ENCODE assay signal across 8 mouse cellular contexts in the genomic region with DNA sequence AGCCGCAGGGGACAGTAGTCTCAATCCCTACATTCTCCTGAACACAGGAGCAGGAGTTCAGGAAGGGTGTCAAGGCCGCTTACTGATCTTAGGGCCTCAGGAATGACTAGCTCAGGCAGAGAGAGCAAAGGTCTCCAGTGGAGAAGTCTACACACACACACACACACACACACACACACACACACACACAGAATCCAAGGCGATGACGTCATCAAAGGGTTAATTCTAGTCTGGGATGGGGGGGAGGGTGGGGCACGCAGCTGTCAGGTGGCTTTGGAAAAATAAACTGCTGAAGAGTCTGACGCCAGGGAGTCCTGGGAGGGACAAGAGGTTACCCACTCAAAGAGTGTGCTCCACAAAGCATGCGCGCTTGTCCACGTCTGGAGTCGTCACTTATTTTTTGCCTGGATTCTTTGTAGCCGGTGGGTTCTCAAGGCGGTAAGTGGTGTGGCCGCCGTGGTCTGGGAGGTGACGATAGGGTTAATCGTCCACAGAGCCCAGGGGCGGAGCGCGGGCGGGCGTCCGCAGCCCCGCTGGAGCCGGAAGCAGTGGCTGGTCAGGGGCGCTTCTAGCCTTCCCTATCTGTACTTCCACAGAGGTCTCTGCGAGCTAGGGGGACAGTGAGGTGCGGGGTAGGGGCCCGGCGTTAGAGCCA. TPM values are rescaled to one million over a fixed set of nuclear protein-coding genes. Genes with fewer than 3 reads are reported as not detected.
DNase-seq lines count a peak whose midpoint lies in the region; ATAC-seq and TF ChIP-seq lines count a peak whose summit lies in the region.

A gene (plus strand): TSS at position 304 of the 655 bp plus-strand sequence.

- H3K4me2 ChIP-seq in heart, embryonic 15.5 days, result peak within 1 kb of the TSS; percentile 86

- ATAC-seq in erythroblast, adult 5-6 weeks (replicated peaks; ENCODE audit: low FRiP score, poor library complexity, severe bottlenecking), result peak; percentile 62
- ATAC-seq in heart, embryonic 15.5 days (replicated peaks; ENCODE audit: insufficient number of reproducible peaks, insufficient read depth, low FRiP score, low read depth), result peak; percentile 58

- peak within 1 kb of the TSS; percentile 75 for H3K9ac ChIP-seq in heart, embryonic 15.5 days

- H3K36me3 ChIP-seq in E14TG2a.4 (ENCODE audit: insufficient read depth, low read length), result peaks cover 42% of the 10 kb centered on the region
- peaks cover 23% of the 10 kb centered on the region for H3K36me3 ChIP-seq in heart, embryonic 15.5 days

- WGBS in heart, embryonic 15.5 days, result 3% methylated on average over 29 of the region's 29 CpGs

- H3K4me3 ChIP-seq in E14TG2a.4 (replicated peaks; ENCODE audit: low read length), result peak within 1 kb of the TSS; percentile 83
- peak within 1 kb of the TSS; percentile 57 for H3K4me3 ChIP-seq in heart, embryonic 15.5 days

- H3K9me3 ChIP-seq in E14TG2a.4 (ENCODE audit: low read length), result no peaks in the 10 kb centered on the region
- H3K9me3 ChIP-seq in heart, embryonic 15.5 days (replicated peaks), result no peaks in the 10 kb centered on the region

- peak; percentile 82 for DNase-seq in adrenal gland, postnatal 25 days
- peak; percentile 90 for DNase-seq in kidney, postnatal 14 days
- peak; percentile 78 for DNase-seq in lung, postnatal 14 days
- DNase-seq in ovary, postnatal 14 days (ENCODE audit: low spot score), result peak; percentile 70
- peak; percentile 82 to 83 for DNase-seq in urinary bladder, postnatal 4 days (ENCODE audit: low spot score in 2 of 2)

- H3K27me3 ChIP-seq in E14TG2a.4 (ENCODE audit: insufficient read depth, low read length), result no peaks in the 10 kb centered on the region
- no peaks in the 10 kb centered on the region for H3K27me3 ChIP-seq in heart, embryonic 15.5 days

- TF ChIP-seq CTCF in E14TG2a.4 (conservative IDR thresholded peaks at IDR 0.05; ENCODE audit: low read length), result no peak

- peaks cover 82% of the 10 kb centered on the region for H3K4me1 ChIP-seq in E14TG2a.4 (replicated peaks; ENCODE audit: low read depth, low read length)
- peaks cover 57% of the 10 kb centered on the region for H3K4me1 ChIP-seq in heart, embryonic 15.5 days (replicated peaks)

- peak within 1 kb of the TSS; percentile 91 for H3K27ac ChIP-seq in heart, embryonic 15.5 days

RNA-seq across cellular contexts. Expression of the gene that starts here (rescaled TPM):
- total RNA-seq in adrenal gland, postnatal 25 days (2021), result 21.7 and 32.2 TPM in 2 replicates
- total RNA-seq in erythroblast, adult 5-6 weeks (2015; ENCODE audit: low replicate concordance), result 0.58 TPM in 1 of 2 replicates, not detected in the other
- total RNA-seq in erythroblast, adult 5-6 weeks (2017; ENCODE audit: low replicate concordance), result 2.6 and 4.3 TPM in 2 replicates
- polyA plus RNA-seq in heart, embryonic 15.5 days (2015; fragmentation: Nextera tagmentation; extraction: Ambion mirVana), result 7.0 and 9.8 TPM in 2 replicates

Comparison
In these comparisons a context has a peak if more than half of its experiments do, and no peak if none do; other contexts are left out.
1. Peak in every context shown above with its lines: DNase-seq, ATAC-seq, H3K4me3 ChIP-seq and H3K27ac ChIP-seq.